Mouse (Mus musculus): ENCODE measurements around the gene Sept10. TPM values are rescaled to one million over a fixed set of nuclear protein-coding genes. Genes with fewer than 3 reads are reported as not detected.

Gene Sept10
- polyA plus RNA-seq, 1 experiment from 2014 or later = 29.3 TPM

DNA sequence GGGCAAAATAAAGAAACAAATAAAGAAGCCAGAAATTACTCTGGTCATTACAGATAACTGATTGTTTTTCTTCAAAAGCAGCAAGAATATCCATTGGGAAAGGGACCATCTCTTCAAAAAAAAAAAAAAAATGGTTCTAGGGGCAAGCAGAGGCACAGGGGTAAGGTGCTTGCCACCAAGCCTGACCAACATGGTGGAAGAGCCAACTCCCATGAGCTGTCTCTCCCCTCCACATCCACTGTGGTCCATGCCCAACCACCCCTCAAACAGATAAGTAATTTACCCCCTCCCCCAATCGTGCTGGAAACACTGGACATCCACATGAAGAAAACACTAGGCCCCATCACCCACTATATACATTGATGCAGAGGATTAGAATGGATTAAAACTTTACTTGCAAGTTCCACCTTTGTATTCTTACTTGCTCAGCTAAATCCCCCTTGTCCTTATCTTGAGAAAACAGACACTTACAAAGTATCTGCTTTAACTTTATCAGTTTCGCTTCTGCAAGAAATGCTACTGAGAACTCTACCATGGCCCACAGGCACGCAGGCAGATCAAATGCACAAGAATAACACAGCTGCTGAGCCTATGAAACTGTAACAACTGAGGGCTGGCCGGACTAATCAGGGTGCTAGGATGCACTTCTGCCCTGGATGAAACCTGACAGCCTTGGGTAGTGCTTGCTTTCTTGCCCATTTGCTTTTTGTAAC is 59.3 kb downstream of the Sept10 start:
- no peak for ATAC-seq (ENCODE audit: low FRiP score)
- Histone ChIP-seq H3K9ac (ENCODE audit: low read length) (no peak overlapping the region), H3K27ac (ENCODE audit: low read depth, low read length) (no peak overlapping the region), H3K36me3 (ENCODE audit: control insufficient read depth, insufficient read depth, low read length) (no peaks in the 10 kb centered on the region), H3K4me3 (ENCODE audit: low read depth, low read length) (no peak overlapping the region), H3K4me1 (ENCODE audit: control insufficient read depth, insufficient read depth, low read length) (no peaks in the 10 kb centered on the region), H3K4me2 (no peak overlapping the region), H3K9me3 (ENCODE audit: control insufficient read depth, low read length) (no peaks in the 10 kb centered on the region), H3K27me3 (ENCODE audit: control insufficient read depth, insufficient read depth, low read length) (no peaks in the 10 kb centered on the region)
- WGBS = 66% methylated on average over 4 of the region's 4 CpGs
- no peak for DNase-seq (ENCODE audit: low spot score, missing footprints)

DNA sequence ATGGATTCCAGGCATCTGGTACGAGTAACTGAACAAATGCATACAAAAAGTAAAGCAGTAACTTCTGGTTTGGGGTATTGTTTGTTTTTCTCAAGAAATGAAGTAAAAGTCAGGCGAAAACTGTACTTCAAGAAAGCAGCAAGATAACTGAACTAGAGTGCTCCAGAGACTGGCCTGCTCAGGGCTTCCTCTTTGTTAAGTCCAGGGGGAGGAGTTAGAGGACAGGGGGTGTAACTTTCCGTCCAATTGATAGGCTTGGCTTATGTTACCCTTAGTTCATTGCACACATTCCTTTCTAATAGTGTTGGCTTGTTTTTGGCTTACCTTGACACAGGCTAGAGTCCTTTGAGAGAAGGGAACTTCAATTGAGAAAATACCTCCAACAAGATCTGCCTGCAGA is 63.0 kb downstream of the Sept10 start:
- Histone ChIP-seq H3K4me3 (ENCODE audit: low read depth, low read length) (no peak overlapping the region), H3K9ac (ENCODE audit: low read length) (no peak overlapping the region), H3K27ac (ENCODE audit: low read depth, low read length) (no peak overlapping the region), H3K27me3 (ENCODE audit: control insufficient read depth, insufficient read depth, low read length) (no peaks in the 10 kb centered on the region), H3K4me2 (no peak overlapping the region), H3K9me3 (ENCODE audit: control insufficient read depth, low read length) (no peaks in the 10 kb centered on the region; the same call in 1 of the 2 replicates), H3K36me3 (ENCODE audit: control insufficient read depth, insufficient read depth, low read length) (no peaks in the 10 kb centered on the region), H3K4me1 (ENCODE audit: control insufficient read depth, insufficient read depth, low read length) (no peaks in the 10 kb centered on the region)
- DNase-seq (ENCODE audit: low spot score, missing footprints) (no peak), ATAC-seq (ENCODE audit: low FRiP score) (no peak)
- 68% methylated on average over 3 of the region's 3 CpGs for WGBS

DNA sequence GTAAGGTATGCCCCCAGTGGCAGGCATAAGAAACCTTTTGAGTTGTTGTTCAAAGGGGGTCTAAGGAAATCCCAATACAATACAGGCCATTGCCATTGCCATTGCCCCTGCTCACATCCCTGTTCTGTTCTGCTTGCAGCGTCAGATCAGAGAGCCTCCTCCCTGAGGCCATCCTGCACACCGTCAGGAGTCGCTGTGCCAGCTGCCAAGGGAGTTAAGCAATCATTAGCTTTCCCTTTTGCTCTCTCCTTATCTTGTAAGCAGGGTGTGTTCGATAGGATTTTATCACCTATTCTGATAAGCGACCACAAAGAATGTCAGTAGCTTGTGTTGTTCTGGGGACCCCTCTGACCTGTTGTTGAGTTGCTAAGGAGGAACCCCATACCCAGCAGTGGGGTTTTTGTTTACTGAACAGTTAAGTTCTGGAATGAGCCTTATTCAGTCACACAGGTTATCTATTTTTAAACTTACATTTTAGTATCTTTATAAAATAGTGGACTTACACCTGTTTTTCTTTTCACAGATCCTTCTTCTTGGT is 69.0 kb downstream of the Sept10 start:
- H3K9me3 ChIP-seq (ENCODE audit: control insufficient read depth, low read length) = no peaks in the 10 kb centered on the region; the same call in 1 of the 2 replicates
- 76% methylated on average over 5 of the region's 5 CpGs for WGBS
- ATAC-seq (ENCODE audit: low FRiP score) = no peak

DNA sequence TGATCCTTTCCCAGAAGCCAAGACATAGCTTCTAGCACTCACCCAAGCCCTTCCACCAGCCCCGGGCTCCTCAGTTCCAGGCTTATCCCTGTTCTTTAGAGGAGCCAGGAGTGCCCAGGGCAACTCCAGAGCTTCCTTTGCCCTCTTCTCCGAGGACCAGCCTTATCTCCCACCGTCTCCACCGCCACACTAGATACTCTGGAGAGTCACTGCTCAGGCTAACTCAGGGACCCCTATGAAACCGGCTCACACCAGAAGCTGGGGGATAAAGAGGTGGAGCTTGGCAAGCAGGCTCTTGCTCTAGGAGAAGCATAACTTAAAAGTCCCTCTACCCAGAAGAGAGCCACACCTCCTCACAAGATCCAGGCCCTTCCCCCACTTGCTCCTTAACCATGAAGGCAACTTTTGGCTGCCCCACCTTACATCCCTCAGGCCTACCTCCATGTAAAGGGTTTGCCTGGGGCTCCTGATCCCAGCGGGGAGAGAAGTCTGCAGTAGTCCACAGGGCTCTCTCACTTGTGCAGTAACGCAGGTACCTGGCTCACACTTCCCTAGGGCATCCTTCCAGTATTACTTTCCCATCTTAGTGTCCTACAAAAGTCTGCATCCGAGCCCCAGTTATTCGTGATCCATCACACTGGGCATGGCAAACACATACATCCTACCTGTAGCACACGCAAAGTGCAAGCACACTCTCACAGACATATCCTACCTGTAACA is 70.5 kb downstream of the Sept10 start:
- Histone ChIP-seq H3K27me3 (ENCODE audit: control insufficient read depth, insufficient read depth, low read length) (no peaks in the 10 kb centered on the region), H3K9me3 (ENCODE audit: control insufficient read depth, low read length) (no peaks in the 10 kb centered on the region; the same call in 1 of the 2 replicates)
- 84% methylated on average over 10 of the region's 10 CpGs for WGBS

More for the DNA sequence above, 69.0 kb downstream of the Sept10 start:
- no peak overlapping the region for H3K4me2 ChIP-seq
- H3K27me3 ChIP-seq (ENCODE audit: control insufficient read depth, insufficient read depth, low read length) = no peaks in the 10 kb centered on the region
- no peaks in the 10 kb centered on the region for H3K4me1 ChIP-seq (ENCODE audit: control insufficient read depth, insufficient read depth, low read length)
- H3K36me3 ChIP-seq (ENCODE audit: control insufficient read depth, insufficient read depth, low read length) = no peaks in the 10 kb centered on the region
- no peak overlapping the region for H3K4me3 ChIP-seq (ENCODE audit: low read depth, low read length)
- DNase-seq (ENCODE audit: low spot score, missing footprints) = no peak
- no peak overlapping the region for H3K9ac ChIP-seq (ENCODE audit: low read length)
- H3K27ac ChIP-seq (ENCODE audit: low read depth, low read length) = no peak overlapping the region

DNA sequence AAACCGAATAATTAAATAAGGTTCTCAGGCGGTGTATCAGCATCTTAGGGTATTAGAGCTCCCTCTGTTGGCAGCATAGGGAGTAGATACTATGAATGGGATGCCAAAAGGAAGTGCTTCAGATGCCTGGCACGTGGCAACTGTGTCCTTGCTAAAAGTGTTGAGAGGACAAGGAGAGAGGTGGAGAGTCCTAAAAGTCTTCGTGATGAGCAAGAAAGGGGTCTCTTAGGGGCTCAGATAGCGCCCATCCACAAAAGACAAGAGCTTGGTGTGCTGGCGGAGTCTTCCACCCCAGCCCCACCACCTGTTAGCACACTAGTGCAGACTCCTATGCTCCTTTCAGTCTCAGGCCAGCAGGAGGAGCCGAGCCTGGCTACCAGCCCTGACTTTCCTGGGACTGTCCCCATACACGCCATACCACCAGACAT is 71.7 kb downstream of the Sept10 start:
- no peak overlapping the region for H3K9ac ChIP-seq (ENCODE audit: low read length)
- ATAC-seq (ENCODE audit: low FRiP score) (peak; percentile 64; the same call in 1 of the 2 replicates), DNase-seq (ENCODE audit: low spot score, missing footprints) (peak; percentile 90)
- no peak overlapping the region for H3K4me3 ChIP-seq (ENCODE audit: low read depth, low read length)
- WGBS = 16% methylated on average over 8 of the region's 8 CpGs
- no peak overlapping the region for H3K4me2 ChIP-seq
- no peak overlapping the region for H3K27ac ChIP-seq (ENCODE audit: low read depth, low read length)
- no peaks in the 10 kb centered on the region for H3K36me3 ChIP-seq (ENCODE audit: control insufficient read depth, insufficient read depth, low read length)
- no peaks in the 10 kb centered on the region for H3K4me1 ChIP-seq (ENCODE audit: control insufficient read depth, insufficient read depth, low read length)
- no peaks in the 10 kb centered on the region; the same call in 1 of the 2 replicates for H3K9me3 ChIP-seq (ENCODE audit: control insufficient read depth, low read length)
- H3K27me3 ChIP-seq (ENCODE audit: control insufficient read depth, insufficient read depth, low read length) = no peaks in the 10 kb centered on the region

More for the DNA sequence above, 70.5 kb downstream of the Sept10 start:
- H3K9ac ChIP-seq (ENCODE audit: low read length) = no peak overlapping the region
- H3K4me2 ChIP-seq = no peak overlapping the region
- DNase-seq (ENCODE audit: low spot score, missing footprints) (no peak), ATAC-seq (ENCODE audit: low FRiP score) (no peak)
- H3K4me1 ChIP-seq (ENCODE audit: control insufficient read depth, insufficient read depth, low read length) = no peaks in the 10 kb centered on the region
- no peak overlapping the region for H3K4me3 ChIP-seq (ENCODE audit: low read depth, low read length)
- H3K27ac ChIP-seq (ENCODE audit: low read depth, low read length) = no peak overlapping the region
- H3K36me3 ChIP-seq (ENCODE audit: control insufficient read depth, insufficient read depth, low read length) = no peaks in the 10 kb centered on the region

DNA sequence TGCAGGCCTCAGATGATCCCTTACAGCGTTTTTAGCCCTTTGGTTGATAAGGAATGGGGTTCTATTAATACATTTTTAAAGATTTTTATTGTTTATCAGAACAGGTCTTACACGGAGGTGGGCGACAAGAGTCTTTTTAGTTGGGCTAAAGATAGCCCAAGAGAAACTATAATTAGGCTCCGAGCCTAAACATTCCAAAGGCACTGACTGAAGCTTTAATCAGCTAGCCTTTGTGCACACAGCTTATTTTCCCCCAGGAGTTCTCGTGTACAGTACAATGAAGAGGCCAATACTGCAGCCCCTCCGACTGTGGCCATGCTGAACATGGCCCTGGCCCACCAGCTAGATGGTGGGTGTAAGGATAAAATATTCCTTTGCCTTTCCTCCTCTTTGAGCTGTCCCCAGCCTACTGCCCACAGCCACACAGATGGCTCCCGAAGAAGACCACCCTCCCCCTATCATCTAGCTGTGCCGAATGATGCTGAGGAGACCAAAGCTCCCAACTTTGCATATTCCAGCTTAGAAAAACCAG is 88.1 kb downstream of the Sept10 start:
- Histone ChIP-seq H3K27me3 (ENCODE audit: control insufficient read depth, insufficient read depth, low read length) (no peaks in the 10 kb centered on the region), H3K4me1 (ENCODE audit: control insufficient read depth, insufficient read depth, low read length) (no peaks in the 10 kb centered on the region), H3K9ac (ENCODE audit: low read length) (no peak overlapping the region), H3K4me3 (ENCODE audit: low read depth, low read length) (no peak overlapping the region), H3K4me2 (no peak overlapping the region), H3K27ac (ENCODE audit: low read depth, low read length) (no peak overlapping the region), H3K9me3 (ENCODE audit: control insufficient read depth, low read length) (no peaks in the 10 kb centered on the region), H3K36me3 (ENCODE audit: control insufficient read depth, insufficient read depth, low read length) (no peaks in the 10 kb centered on the region)
- ATAC-seq (ENCODE audit: low FRiP score) = no peak
- 73% methylated on average over 8 of the region's 8 CpGs for WGBS
- DNase-seq (ENCODE audit: low spot score, missing footprints) = no peak

DNA sequence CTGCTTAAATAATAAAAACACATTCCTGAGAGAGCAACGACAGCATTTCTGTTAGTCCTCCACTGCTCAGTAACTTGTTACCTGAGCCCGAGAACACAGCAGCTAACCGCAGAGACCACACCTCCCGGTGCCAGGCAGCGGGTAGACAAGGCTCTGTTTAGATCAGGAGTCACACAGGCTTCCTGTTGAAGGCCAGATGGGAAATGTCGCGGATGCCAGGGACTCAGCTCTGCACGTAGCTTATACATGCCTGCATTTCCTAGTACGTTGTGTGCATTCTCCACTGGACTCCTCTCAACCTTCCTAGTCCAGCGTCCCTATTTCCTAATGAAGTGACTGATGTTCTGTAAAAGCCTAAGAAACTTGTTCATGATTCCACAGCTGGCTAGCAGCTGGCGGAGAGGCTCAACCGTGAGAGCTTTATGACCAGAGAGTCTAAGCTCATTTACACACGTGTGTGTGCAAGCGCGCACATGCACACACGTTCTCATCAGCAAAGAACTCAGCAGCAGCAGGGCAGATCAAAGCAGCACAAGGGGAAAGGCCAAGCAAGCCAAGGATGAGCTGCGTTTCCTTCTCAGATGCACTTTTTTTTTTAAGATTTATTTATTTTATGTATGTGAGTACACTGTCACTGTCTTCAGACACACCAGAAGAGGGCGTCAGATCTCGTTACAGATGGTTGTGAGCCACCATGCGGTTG is 89.6 kb downstream of the Sept10 start:
- ATAC-seq (ENCODE audit: low FRiP score) (no peak), DNase-seq (ENCODE audit: low spot score, missing footprints) (no peak)
- Histone ChIP-seq H3K4me2 (no peak overlapping the region), H3K27me3 (ENCODE audit: control insufficient read depth, insufficient read depth, low read length) (no peaks in the 10 kb centered on the region), H3K4me1 (ENCODE audit: control insufficient read depth, insufficient read depth, low read length) (no peaks in the 10 kb centered on the region), H3K4me3 (ENCODE audit: low read depth, low read length) (no peak overlapping the region), H3K9ac (ENCODE audit: low read length) (no peak overlapping the region), H3K36me3 (ENCODE audit: control insufficient read depth, insufficient read depth, low read length) (no peaks in the 10 kb centered on the region), H3K27ac (ENCODE audit: low read depth, low read length) (no peak overlapping the region), H3K9me3 (ENCODE audit: control insufficient read depth, low read length) (no peaks in the 10 kb centered on the region)
- WGBS = 83% methylated on average over 20 of the region's 20 CpGs

DNA sequence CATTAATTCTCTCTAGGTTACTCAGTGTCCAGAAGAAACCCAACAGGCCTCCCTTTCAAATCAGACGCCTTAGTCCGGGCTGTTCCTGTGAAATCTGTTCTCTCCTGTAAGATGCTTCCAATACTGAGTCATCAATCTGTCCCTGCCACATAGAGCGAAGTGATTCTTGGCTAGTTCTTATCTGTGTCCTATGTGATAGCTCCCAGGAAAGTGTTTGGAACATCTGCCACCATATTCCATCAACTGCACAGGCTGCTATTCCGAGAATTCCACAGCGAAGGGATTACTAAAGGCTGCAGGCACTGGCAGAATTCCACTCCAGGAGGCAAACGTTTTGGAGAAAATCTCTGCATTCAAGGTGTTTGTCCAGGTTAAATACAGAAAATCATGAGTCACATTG is 94.0 kb downstream of the Sept10 start:
- no peak for DNase-seq (ENCODE audit: low spot score, missing footprints)
- Histone ChIP-seq H3K27me3 (ENCODE audit: control insufficient read depth, insufficient read depth, low read length) (no peaks in the 10 kb centered on the region), H3K9ac (ENCODE audit: low read length) (no peak overlapping the region), H3K4me2 (no peak overlapping the region), H3K4me3 (ENCODE audit: low read depth, low read length) (no peak overlapping the region), H3K27ac (ENCODE audit: low read depth, low read length) (no peak overlapping the region), H3K36me3 (ENCODE audit: control insufficient read depth, insufficient read depth, low read length) (no peaks in the 10 kb centered on the region), H3K4me1 (ENCODE audit: control insufficient read depth, insufficient read depth, low read length) (no peaks in the 10 kb centered on the region), H3K9me3 (ENCODE audit: control insufficient read depth, low read length) (no peaks in the 10 kb centered on the region)
- no peak for ATAC-seq (ENCODE audit: low FRiP score)
- 82% methylated on average over 6 of the region's 6 CpGs for WGBS

Data from midbrain, embryonic 11.5 days (tissue).